Mouse (Mus musculus) heart, postnatal 10 days (tissue): ENCODE measurements at regions not wholly inside any gene's neighbourhood (a gene's known extent, or its start where the extent isn't known, plus 50 kb on each side); places are given as distances from the start of the nearest gene placed in this dataset.
A peak's percentile ranks its signal among the peaks of the same experiment; 100 is the strongest.
"Not testable (repeated sequence)": the region's sequence is repeated elsewhere in the genome, so short reads cannot be mapped to it uniquely, and the experiment has no call there.

Experiments used
- DNase-seq, 2 experiments: peaks; one replicate each; pipeline ENCODE4 v3.0.0; 2021
- intact Hi-C: fragments of 180-260 bp; cut with DNase I; formaldehyde crosslinking; loops from one replicate; pipeline ENCODE4 v1.15.1; 2025

DNA sequence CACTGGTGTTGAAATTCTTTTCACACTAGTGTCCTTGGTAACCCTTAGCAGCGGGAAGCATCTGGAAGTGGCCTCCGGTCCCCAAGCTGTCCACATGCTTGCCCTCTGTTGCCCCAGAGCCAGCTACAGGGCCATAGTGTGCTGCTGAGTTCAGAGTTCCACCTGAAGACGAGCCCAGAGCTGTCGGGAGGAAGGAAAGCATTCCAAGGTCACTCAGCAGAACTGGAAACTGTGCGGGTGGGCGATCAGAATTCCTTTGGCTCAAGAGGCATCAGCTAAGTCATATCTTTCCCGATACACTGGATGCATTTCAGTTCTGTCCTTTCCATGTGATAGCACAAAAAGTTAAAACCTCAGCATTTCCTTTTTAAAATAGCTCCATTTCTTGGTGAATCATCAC, 170.6 kb upstream of the Gm10306 start:
- DNase-seq = no peak
- intact Hi-C loops = no loop called here

DNA sequence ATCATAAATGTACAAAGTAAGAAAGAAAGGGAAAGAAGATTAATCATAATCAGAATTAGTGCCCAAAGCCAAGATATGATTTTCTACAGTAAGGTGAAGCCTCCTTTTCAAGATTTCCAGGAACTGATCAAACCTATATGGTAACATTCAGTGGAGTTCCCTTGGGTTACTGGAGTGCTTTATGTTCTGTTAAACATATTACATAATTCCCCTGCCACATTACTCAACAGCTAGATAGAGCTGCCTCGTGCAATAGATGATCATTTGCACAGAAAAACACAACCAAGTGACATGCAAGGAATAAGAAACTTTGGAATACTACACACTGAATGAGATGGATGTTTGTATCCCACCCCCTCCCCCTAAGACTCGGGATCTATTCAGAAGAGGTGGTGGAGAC, 168.0 kb upstream of the Gm10306 start:
- DNase-seq = no peak
- intact Hi-C loops = no loop called here

DNA sequence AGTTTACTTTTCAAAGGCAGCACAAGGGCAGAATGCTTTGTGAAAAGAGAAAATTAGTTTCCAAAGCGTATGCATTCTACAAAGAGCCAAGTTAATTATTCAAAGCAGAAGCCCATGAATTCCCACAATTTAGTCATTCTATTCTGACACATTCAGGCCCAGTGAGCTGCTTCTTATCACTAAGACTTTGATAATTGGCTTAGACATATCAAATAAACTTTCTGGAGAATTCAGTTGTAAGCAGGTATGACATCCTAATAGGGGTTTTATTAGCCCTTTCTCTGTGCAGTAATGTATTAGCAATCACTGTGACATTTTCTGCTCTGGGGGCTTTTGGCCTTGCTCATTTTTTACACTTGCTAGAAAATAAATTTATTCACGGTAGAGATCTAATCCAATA, 161.9 kb upstream of the Gm10306 start:
- no peak for DNase-seq
- intact Hi-C loops = no loop called here

DNA sequence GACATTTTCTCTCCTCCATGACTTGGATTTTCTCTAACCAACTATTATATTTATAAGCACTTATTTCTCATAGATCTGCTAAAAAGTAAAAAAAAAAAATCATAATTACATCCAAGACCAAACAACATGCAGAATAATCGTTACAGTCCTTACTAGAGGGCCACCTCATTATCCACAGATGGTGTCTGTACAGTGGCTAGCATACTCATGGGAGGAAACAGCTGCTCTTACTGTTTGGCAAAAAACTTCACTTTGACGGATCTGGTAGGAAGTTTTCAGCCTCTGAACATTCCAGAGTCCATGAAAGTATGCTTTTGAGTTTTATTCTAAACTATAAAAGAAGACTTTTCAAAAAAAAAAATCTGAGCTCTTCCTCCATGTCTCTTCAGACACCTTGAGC, 159.1 kb upstream of the Gm10306 start:
- intact Hi-C loops = no loop called here
- peak; percentile 6 to 8 for DNase-seq

DNA sequence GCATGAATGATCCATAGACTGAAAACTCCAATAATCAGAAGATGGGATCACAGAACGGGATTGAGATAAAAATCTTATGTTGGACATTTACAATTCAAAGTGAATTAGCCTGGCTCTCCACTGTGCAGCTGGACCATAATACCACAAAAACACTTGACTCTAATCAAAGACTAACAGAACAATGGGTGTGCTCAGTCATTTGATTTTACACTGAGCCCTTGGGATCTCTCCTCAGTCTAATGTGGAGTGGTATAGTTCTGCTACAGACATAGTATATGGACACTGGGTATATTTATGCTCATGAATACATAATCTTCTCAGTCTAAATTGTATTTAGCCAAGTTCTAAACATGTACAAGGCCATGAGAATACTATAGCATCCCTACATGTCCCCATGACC, 149.4 kb upstream of the Gm10306 start:
- intact Hi-C loops = no loop called here
- DNase-seq = no peak

DNA sequence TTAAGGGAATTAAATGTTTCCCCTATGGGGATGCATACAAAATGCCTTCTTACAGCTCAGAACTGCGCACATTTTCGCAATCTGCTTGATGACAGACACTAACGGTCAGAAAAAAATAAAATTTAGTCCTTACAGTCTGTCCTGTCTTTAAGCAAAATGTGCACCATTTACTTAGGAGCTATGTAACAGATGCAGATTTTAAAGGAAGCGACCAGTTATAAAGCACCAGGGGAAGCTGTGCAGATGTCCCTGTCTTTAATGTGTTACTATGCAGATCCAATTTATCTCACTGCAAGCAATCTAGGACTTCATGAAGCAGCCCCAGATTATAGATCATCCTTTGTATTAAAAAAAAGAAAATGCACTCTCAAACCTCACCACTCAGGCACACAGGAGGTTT, 148.8 kb upstream of the Gm10306 start:
- intact Hi-C loops = no loop called here

DNA sequence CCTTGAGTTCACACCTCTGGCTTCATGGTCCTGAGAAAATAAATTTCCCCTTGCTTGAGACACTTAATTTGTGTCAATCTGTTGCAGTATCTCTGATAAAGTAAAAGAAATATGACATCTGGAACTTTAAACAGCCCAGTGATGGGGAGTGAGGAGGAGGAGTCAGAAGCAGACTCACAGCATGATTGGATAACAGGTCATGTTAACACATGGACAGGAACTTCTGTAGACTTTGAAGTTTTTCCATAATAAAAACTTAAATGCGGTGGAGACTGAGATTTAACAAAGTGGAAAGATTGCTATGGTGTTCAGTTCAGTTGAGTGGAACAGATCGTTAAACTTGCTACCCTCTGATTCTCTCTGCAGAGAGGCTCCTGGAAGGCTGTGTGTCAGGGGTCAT, 143.7 kb upstream of the Gm10306 start:
- intact Hi-C loops = no loop called here
- no peak for DNase-seq

More for the DNA sequence above, 148.8 kb upstream of the Gm10306 start:
- DNase-seq = no peak

DNA sequence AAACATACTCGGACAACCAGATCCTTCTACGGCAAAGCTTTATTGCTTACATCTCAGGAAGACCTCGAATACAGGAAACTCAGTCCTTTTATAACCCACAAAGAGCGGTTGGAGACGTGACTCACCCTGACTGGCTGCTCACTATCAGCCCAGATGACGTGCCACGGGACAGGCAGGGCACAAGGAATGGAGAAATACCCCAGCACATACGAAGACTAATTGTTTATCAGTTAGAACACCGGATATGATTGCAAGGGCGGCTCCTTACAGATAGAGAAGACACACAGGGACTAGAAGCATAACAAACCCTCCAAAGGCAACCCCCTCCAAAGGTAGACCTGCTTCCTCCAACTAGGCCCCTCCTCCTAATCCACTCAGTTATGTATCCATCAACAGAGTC, 130.8 kb upstream of the Gm10306 start:
- intact Hi-C loops, DNase-seq: not testable (repeated sequence)

DNA sequence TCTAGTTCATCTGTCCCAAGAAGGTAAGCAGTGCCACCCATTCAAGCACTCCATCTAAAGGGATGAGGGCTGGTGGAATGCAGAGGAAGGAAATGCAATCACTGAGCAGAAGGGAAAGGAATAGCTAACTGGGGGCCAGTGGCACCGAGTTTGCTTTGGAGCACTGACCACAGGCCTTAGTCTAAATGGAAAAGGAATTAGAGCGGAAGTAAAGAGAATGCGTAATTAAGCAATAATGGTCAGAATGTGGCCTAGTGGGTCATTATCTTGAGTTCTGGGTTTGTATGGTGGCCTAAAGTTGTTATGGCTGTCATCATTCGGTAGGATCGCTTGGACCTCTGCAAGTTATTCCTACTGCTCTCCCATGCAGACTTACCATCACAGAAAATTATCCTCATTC, 128.8 kb upstream of the Gm10306 start:
- DNase-seq = no peak
- intact Hi-C loops = no loop called here

DNA sequence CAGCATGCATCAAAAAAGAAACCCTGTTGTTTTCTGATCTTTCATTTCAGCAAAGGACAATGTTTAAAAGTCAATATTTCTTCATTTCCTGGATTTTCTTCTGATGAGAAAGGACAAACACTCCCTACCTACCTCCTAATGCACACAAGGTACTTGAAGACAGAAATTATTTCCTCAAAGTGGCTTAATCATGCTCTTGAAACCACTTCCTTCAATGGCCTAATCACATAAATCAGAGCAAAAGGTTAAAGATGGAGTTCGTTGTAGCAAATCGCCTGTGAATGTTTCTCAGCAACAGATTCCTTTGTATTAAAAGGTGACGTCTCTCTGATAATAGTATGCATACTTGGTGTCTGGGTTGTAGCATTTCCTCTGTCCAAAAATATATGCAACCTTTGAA, 124.3 kb upstream of the Gm10306 start:
- intact Hi-C loops = no loop called here
- no peak for DNase-seq

DNA sequence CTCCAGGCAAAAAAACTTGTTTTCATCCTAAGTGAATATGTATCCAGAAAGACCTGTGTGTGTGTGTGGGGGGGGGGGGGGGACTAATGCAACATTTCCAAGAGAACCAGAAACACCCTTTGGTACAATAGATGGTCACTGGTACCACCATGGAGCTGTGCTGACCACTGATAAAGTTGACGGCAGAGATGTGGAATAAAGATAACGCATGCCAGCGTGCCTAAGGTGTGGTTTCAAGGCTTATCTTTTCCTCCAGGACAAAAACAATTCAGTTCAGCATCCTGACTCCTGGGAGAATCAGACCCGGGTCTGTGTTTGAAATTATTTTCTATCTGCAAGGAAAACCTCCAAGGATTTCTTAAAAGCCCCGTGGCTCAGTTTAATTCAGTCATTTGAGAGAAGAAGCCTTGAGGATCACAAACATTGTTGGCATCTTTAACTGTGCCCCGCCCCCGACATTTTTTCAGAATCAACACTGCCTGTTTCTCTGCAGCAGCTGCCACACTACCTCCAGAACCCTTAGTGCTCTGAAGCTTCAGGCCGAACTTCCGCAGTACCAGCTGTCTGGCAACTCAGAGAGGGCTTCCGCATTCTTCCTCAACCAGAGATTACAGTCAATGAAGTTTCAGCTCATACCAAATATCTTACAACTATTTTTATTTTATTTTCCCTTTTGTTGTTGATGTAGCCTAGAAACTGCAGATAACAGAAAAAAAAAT, 118.5 kb upstream of the Gm10306 start:
- peak; percentile 11 to 45 for DNase-seq
- intact Hi-C loops = no loop called here

DNA sequence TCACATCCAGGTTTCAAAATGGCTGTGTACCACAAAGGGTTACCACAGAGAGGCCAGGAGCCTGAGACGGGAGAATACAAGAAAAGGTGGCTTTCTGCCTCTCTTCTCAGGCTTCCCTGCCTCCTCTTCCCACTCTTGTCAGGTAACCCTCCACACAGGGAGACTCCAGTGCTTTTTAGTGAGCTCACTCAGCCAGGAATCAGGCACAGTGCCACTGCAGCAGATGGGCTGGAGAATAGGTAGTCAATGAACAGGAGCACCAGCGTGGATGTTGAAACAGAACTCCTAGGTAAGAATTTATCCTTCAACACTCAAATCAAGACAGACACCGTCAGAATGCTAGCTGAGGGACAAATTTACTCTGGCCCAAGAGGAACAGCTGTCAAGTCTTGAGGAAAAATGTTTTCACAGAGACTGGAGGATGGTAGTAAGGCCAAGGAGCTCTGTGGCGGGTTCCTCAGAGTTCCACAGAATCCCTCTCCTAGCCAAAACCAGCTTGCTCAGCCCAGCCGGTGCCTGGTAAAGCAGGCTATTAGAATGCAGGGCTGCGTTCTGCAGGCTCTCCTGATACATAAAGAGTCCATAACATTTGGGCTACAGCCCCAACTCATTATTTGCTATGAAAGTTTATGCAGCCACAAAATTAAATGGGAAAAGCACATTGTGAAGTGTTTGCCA, 117.0 kb upstream of the Gm10306 start:
- intact Hi-C loops = no loop called here
- peak in 1 of 2 experiments; percentile 1 for DNase-seq

DNA sequence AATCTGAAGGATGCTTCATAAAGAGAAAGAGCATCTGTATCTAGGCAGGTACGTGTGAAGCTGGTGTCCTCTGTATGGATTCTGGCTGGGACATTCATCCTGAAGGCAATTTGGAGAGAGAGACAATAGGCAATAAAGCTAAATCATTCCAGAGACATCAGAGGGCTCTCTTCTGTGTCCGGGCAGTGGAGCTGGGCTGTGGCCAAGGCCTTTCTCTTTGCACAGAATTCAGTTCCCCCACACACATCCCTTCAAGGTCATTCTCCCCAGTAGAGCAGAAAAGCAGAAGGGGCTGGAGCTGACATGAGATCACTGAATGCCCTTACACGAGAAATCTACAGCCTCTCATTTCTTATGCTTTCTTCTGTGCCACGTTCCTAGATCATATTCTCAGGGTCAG, 109.7 kb upstream of the Gm10306 start:
- intact Hi-C loops = no loop called here
- DNase-seq = no peak
